Mouse (Mus musculus) erythroblast, embryonic 14.5 days (primary cell): ENCODE measurements around the gene Aasdh. TPM values are rescaled to one million over a fixed set of nuclear protein-coding genes. Genes with fewer than 3 reads are reported as not detected.

Experiments used
- H3K27me3 ChIP-seq: 2 replicates; pipeline ENCODE4 v1.6.1; 2012; ENCODE audit warnings: inconsistent platforms; ENCODE audit not compliant: control insufficient read depth
- H3K36me3 ChIP-seq: 2 replicates; pipeline ENCODE4 v1.6.1; 2012; ENCODE audit warnings: mild to moderate bottlenecking, inconsistent platforms; ENCODE audit not compliant: control insufficient read depth
- H3K4me1 ChIP-seq: 2 replicates; pipeline ENCODE4 v1.6.1; 2012; ENCODE audit warnings: inconsistent platforms; ENCODE audit not compliant: control insufficient read depth
- H3K4me3 ChIP-seq: replicated peaks from 2 replicates; pipeline ENCODE3; 2012; ENCODE audit warnings: moderate library complexity, mild to moderate bottlenecking, inconsistent platforms
- H3K9me3 ChIP-seq: 2 replicates; pipeline ENCODE4 v1.6.1; 2012; ENCODE audit warnings: low read length, inconsistent platforms, mixed read lengths; ENCODE audit not compliant: control insufficient read depth
- GATA1 ChIP-seq: IDR thresholded peaks from 2 replicates; pipeline ENCODE4 v1.6.1; 2012; ENCODE audit warnings: low read length, inconsistent platforms, mixed read lengths
- TAL1 ChIP-seq: IDR thresholded peaks from 3 replicates; pipeline ENCODE4 v1.6.1; 2012; ENCODE audit warnings: low read length, inconsistent platforms, mixed read lengths
- polyA plus RNA-seq: library from polyadenylated mRNA; stranded (reverse); fragments of >175 nt; gene quantifications from 2 replicates; pipeline ENCODE4 v1.2.3, GENCODE M21; 2012

Aasdh gene
- polyA plus RNA-seq, 1 experiment: 0.08 TPM

GRCm38 (mm10) chr5:76851316-76851715, 54.0 kb downstream of the Aasdh start:
- peaks cover 55% of the 10 kb centered on the region for H3K36me3 ChIP-seq
- peaks cover 1% of the 10 kb centered on the region for H3K4me1 ChIP-seq
- TF ChIP-seq GATA1: no peak
- no peak for TF ChIP-seq TAL1
- H3K27me3 ChIP-seq: peaks cover 13% of the 10 kb centered on the region
- H3K4me3 ChIP-seq: no peak overlapping the region
- H3K9me3 ChIP-seq: no peaks in the 10 kb centered on the region; the same call in 1 of the 2 replicates

GRCm38 (mm10) chr5:76847106-76847505, 58.2 kb downstream of the Aasdh start:
- Histone ChIP-seq H3K4me3 (no peak overlapping the region), H3K9me3 (no peaks in the 10 kb centered on the region), H3K27me3 (no peaks in the 10 kb centered on the region), H3K36me3 (peaks cover 42% of the 10 kb centered on the region), H3K4me1 (peaks cover under 1% of the 10 kb centered on the region)
- TF ChIP-seq TAL1 (no peak), GATA1 (no peak)

DNA sequence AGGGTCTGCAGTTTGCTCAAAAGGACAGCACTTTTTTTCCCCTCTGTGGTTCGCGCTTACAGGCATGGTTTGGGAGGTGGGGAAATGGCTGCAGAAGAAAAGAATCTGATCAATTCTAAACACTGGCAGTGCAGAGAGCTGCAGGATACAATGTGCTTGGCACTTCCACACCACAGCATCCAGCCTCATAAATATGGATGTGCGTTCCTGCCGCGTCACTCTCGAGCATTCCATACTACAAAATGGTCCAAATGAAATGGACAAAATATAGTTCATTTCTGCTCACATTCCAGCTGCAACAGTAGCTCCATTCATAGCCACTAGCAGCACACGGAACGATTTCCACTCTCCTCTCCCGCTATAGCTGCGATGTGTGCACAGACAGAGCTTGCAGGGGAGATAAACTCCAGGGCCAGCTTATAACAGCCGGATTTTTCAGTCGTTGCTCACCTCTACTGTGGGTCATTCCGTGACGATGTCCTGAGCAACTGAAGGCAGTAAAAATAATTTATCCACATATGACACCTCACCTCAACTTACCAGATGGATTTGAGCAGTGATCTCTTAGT, 60.6 kb downstream of the Aasdh start:
- H3K27me3 ChIP-seq: no peaks in the 10 kb centered on the region
- H3K36me3 ChIP-seq: peaks cover 32% of the 10 kb centered on the region
- TF ChIP-seq TAL1: no peak
- no peak for TF ChIP-seq GATA1
- no peaks in the 10 kb centered on the region for H3K9me3 ChIP-seq
- peaks cover 4% of the 10 kb centered on the region for H3K4me1 ChIP-seq
- H3K4me3 ChIP-seq: no peak overlapping the region

GRCm38 (mm10) chr5:76843851-76844419, 61.4 kb downstream of the Aasdh start:
- Histone ChIP-seq H3K9me3 (no peaks in the 10 kb centered on the region), H3K4me1 (peaks cover 4% of the 10 kb centered on the region), H3K36me3 (peaks cover 26% of the 10 kb centered on the region), H3K27me3 (no peaks in the 10 kb centered on the region), H3K4me3 (no peak overlapping the region)
- TF ChIP-seq GATA1: no peak
- no peak for TF ChIP-seq TAL1

DNA sequence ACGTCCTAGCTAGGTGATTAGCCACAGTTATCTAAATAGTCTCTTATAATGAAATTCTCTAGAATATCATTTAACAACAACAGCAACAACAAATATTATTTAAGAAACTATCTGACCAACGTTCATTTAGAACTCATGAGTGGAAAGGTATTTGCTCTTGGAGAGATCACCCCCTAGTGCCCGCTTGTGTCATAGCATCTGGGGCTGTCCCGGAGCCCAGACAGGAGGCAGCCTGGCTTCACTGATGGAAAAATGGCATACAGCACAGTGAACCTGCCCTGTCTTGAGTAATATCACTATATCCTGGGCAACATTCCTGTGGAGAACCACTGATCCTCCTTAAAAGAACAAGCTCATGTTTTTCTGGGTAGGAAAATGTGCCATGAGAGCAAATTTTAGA, 61.9 kb downstream of the Aasdh start:
- H3K4me1 ChIP-seq: peaks cover 4% of the 10 kb centered on the region
- TF ChIP-seq GATA1 (no peak), TAL1 (no peak)
- no peak overlapping the region for H3K4me3 ChIP-seq
- H3K27me3 ChIP-seq: no peaks in the 10 kb centered on the region
- H3K9me3 ChIP-seq: no peaks in the 10 kb centered on the region
- peaks cover 21% of the 10 kb centered on the region for H3K36me3 ChIP-seq

DNA sequence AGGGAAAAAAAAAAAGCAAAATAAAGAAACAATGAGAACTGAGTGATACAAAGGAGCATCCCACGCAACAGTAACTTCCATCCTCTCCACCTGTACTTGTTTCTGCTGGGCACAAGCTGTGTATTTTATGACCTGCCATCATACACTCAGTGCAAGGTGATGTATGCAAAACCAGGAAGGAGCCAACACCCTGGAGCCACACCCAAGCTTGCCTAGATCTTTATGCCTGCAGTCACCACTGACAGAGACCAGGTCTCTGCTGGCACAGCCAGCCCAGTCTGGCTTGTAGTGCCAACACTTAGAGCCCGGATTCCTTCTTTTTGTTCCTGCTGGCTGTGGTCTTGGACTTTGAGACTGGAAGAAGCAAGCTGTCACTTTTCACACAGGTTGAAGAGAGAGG, 63.5 kb downstream of the Aasdh start:
- no peaks in the 10 kb centered on the region for H3K9me3 ChIP-seq
- TF ChIP-seq GATA1 (no peak), TAL1 (no peak)
- no peaks in the 10 kb centered on the region for H3K27me3 ChIP-seq
- peaks cover 4% of the 10 kb centered on the region for H3K4me1 ChIP-seq
- peaks cover 21% of the 10 kb centered on the region for H3K36me3 ChIP-seq
- H3K4me3 ChIP-seq: no peak overlapping the region

DNA sequence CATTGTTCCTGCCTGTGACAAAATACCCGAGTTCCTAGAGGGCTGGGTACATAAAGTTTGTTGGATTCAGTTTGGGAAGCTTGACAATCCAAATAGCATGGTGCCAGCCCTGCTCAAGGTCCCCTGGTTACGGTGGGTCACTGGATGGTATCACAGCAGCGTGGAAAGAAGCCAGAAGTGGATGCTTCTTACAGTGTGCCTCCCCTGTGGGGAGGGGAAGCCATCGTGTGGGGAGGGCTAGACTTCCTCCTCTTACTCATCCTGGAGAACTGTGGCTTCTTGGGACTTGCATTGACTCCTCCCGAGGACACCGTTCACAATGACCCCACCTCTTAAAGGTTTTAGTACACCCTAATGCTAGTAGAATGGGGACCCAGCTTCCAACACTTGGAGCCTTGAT, 65.5 kb downstream of the Aasdh start:
- Histone ChIP-seq H3K4me3 (no peak overlapping the region), H3K36me3 (peaks cover 14% of the 10 kb centered on the region), H3K4me1 (peaks cover 6% of the 10 kb centered on the region), H3K9me3 (no peaks in the 10 kb centered on the region), H3K27me3 (no peaks in the 10 kb centered on the region)
- TF ChIP-seq TAL1 (no peak), GATA1 (no peak)

DNA sequence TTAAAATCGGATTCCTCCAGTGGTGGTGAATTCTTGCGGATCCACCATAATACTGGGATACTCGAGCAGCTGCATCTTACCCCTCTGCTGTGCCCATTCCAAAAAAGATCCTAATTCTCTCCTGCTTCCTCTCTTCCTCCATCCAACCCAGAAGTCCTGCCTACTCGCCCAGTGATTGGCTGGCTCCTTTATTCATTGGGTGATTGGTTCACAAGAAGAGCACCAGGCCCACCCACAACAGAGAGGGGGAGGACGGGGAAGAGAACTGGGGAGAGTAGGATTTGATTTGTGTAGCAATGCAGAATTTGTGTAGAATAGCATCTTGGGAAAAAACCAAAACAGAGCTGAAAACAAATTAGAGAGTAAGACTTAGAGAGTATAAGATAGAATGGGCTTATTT, 68.3 kb downstream of the Aasdh start:
- no peaks in the 10 kb centered on the region for H3K9me3 ChIP-seq
- no peak overlapping the region for H3K4me3 ChIP-seq
- H3K36me3 ChIP-seq: peaks cover 18% of the 10 kb centered on the region
- TF ChIP-seq GATA1 (no peak), TAL1 (no peak)
- no peaks in the 10 kb centered on the region for H3K27me3 ChIP-seq
- peaks cover 5% of the 10 kb centered on the region for H3K4me1 ChIP-seq

DNA sequence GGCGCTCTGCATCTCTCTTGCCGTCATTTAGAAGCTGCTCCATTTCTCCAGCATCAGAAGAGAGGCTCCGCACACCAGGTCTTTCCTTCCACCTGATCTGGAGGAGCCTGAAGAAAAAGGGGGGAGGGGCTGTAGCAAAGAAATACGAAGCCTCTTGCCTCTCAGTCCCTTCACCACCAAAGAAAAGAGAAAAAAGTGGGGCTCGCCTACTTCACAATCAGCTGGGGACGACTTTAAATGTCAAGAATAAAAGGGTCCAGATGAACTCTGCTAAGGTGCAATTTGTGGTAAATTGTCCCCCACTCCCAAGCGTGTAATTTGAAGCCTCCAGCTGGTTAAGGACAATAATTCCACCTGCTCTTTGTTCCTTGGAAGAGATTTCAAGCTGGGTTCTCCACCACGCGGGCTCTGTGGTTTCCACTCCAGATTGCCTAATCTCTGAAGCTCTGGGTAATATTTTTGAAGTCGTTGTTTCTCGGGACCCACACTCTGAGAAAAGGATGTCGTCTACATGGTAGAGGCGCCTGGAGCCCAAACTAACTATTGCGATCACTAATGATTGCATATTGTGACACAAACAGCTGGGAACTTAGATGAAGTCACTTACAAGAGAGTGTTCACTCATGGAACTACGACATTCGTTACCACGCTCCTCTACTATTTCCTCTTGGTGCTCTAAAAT, 72.6 kb downstream of the Aasdh start:
- TF ChIP-seq GATA1 (no peak), TAL1 (no peak)
- peaks cover 27% of the 10 kb centered on the region for H3K36me3 ChIP-seq
- no peaks in the 10 kb centered on the region for H3K27me3 ChIP-seq

More for the DNA sequence above, 72.6 kb downstream of the Aasdh start:
- no peak overlapping the region for H3K4me3 ChIP-seq
- H3K9me3 ChIP-seq: peaks cover 3% of the 10 kb centered on the region; the same call in 1 of the 2 replicates
- H3K4me1 ChIP-seq: peaks cover 2% of the 10 kb centered on the region; the same call in 1 of the 2 replicates
